13 mouse cellular contexts compared by ENCODE assay signal in genomic region chr12:15890591-15890990, GRCm38 (mm10).
"Had no signal": no experiment of that assay in that cellular context is flagged by ENCODE, and none has a peak within 500 bp of the region (broad histone marks: within the 10 kb centered on the region; RNA-seq: fewer than 3 reads in every experiment).

No protein-coding gene starts in this region.

- DNase-seq: kidney, adult 2 months; left cerebral cortex, postnatal 4 days; lung, postnatal 4 days; right cerebral cortex, postnatal 4 days; spleen, adult 18-20 months; thymus, adult 18-20 months; thymus, postnatal 14 days had no signal

- H3K27ac ChIP-seq: kidney, embryonic 15.5 days; limb, embryonic 15.5 days; liver, embryonic 12.5 days; lung, embryonic 15.5 days; midbrain, embryonic 13.5 days had no signal

- H3K4me2 ChIP-seq: kidney, embryonic 15.5 days; limb, embryonic 15.5 days; liver, embryonic 12.5 days; lung, embryonic 15.5 days; midbrain, embryonic 13.5 days had no signal

- H3K36me3 ChIP-seq: kidney, embryonic 15.5 days; limb, embryonic 15.5 days; liver, embryonic 12.5 days; lung, embryonic 15.5 days; midbrain, embryonic 13.5 days had no signal

- H3K9ac ChIP-seq: kidney, embryonic 15.5 days; limb, embryonic 15.5 days; liver, embryonic 12.5 days; lung, embryonic 15.5 days; midbrain, embryonic 13.5 days had no signal

- H3K4me3 ChIP-seq: kidney, embryonic 15.5 days; limb, embryonic 15.5 days; liver, embryonic 12.5 days; lung, embryonic 15.5 days; midbrain, embryonic 13.5 days had no signal

- H3K27me3 ChIP-seq: kidney, embryonic 15.5 days; limb, embryonic 15.5 days; liver, embryonic 12.5 days; lung, embryonic 15.5 days; midbrain, embryonic 13.5 days had no signal

- ATAC-seq: intestine, embryonic 16.5 days; liver, embryonic 12.5 days; midbrain, embryonic 13.5 days had no signal

- H3K9me3 ChIP-seq: kidney, embryonic 15.5 days; limb, embryonic 15.5 days; liver, embryonic 12.5 days; lung, embryonic 15.5 days; midbrain, embryonic 13.5 days had no signal

- H3K4me1 ChIP-seq: kidney, embryonic 15.5 days; limb, embryonic 15.5 days; liver, embryonic 12.5 days; lung, embryonic 15.5 days; midbrain, embryonic 13.5 days had no signal
